Mouse (Mus musculus) megakaryocyte, adult 5-6 weeks (primary cell): ENCODE data around the gene Mthfd2l. TPM values are rescaled to one million over a fixed set of nuclear protein-coding genes. Genes with fewer than 3 reads are reported as not detected.

Experiments used
- ATAC-seq: 2 replicates; pipeline ENCODE4 v1.8.0; 2016; ENCODE audit warnings: mild to moderate bottlenecking, inconsistent platforms; ENCODE audit not compliant: poor library complexity, severe bottlenecking
- total RNA-seq, 2 experiments: library from RNA; stranded (forward) in 1 of 2; stranded (reverse) in 1 of 2; fragments of 153-499, 151-499 nt in 1 of 2; fragments of 221-1000, 200-1000 nt in 1 of 2; gene quantifications; 2 replicates each; pipeline versions ENCODE4 v1.2.3 to v1.2.4; 2015 to 2017

The Mthfd2l gene
- total RNA-seq, 2 experiments from 2014 or later = 3.2 to 4.4 TPM

- no peak for ATAC-seq
These were observed 108.0 kb downstream of the Mthfd2l start for GRCm38 (mm10) chr5:91038963-91039362.

DNA sequence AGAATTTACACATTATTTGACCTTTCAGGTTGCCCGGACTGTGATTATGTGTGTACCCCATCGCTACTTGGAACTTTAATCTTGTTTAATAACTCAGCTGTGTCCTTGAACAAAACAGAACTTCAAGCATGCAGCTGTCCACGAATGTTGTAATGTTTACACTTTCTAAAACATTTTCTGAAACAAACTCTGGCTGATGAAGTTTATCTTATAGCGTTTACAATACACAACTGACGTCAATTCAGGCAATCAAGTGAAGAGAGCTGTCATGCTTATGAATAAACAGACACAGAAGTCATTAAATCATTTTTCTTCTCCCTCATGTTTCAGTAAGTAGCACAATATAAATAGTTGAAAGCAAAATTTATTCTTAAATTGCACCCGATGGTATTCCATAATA is 117.1 kb downstream of the Mthfd2l start:
- no peak for ATAC-seq

GRCm38 (mm10) chr5:91048397-91048796 is 117.5 kb downstream of the Mthfd2l start:
- no peak for ATAC-seq

Other genes starting within 250 kb of the Mthfd2l start
- not detected in 2 replicates for gene Cxcl5, start 171.8 kb upstream of the Mthfd2l start, total RNA-seq (2015)
- not detected in 2 replicates for gene Cxcl5, start 171.8 kb upstream of the Mthfd2l start, total RNA-seq (2017)
- gene Ppbp, start 162.6 kb upstream of the Mthfd2l start, total RNA-seq (2015) = 0.56 and 0.64 TPM in 2 replicates
- 0.26 TPM in 1 of 2 replicates, not detected in the other for gene Ppbp, start 162.6 kb upstream of the Mthfd2l start, total RNA-seq (2017)
- 1.5 and 6.3 TPM in 2 replicates for gene Pf4, start 158.7 kb upstream of the Mthfd2l start, total RNA-seq (2015)
- 0.99 TPM in 1 of 2 replicates, not detected in the other for gene Pf4, start 158.7 kb upstream of the Mthfd2l start, total RNA-seq (2017)
- gene Cxcl3, start 145.0 kb upstream of the Mthfd2l start, total RNA-seq (2015) = not detected in 2 replicates
- not detected in 2 replicates for gene Cxcl3, start 145.0 kb upstream of the Mthfd2l start, total RNA-seq (2017)
- not detected in 2 replicates for gene Cxcl15, start 136.6 kb upstream of the Mthfd2l start, total RNA-seq (2015)
- gene Cxcl15, start 136.6 kb upstream of the Mthfd2l start, total RNA-seq (2017) = not detected in 2 replicates
- gene Cxcl1, start 39.9 kb upstream of the Mthfd2l start, total RNA-seq (2015) = 0.36 TPM in 1 of 2 replicates, not detected in the other
- gene Cxcl1, start 39.9 kb upstream of the Mthfd2l start, total RNA-seq (2017) = 0.16 and 0.70 TPM in 2 replicates
- 12.9 and 38.9 TPM in 2 replicates for gene Cxcl2, start 27.2 kb upstream of the Mthfd2l start, total RNA-seq (2015)
- 19.7 and 51.7 TPM in 2 replicates for gene Cxcl2, start 27.2 kb upstream of the Mthfd2l start, total RNA-seq (2017)
- gene Epgn, start 96.3 kb downstream of the Mthfd2l start, total RNA-seq (2015) = not detected in 2 replicates
- gene Epgn, start 96.3 kb downstream of the Mthfd2l start, total RNA-seq (2017) = not detected in 2 replicates
- gene Ereg, start 143.5 kb downstream of the Mthfd2l start, total RNA-seq (2015) = not detected in 2 replicates
- gene Ereg, start 143.5 kb downstream of the Mthfd2l start, total RNA-seq (2017) = not detected in 2 replicates
- gene Areg, start 208.5 kb downstream of the Mthfd2l start, total RNA-seq (2015) = 0.39 and 0.60 TPM in 2 replicates
- gene Areg, start 208.5 kb downstream of the Mthfd2l start, total RNA-seq (2017) = not detected in 2 replicates